Mouse (Mus musculus) lung, embryonic 16.5 days (tissue): ENCODE measurements at regions not wholly inside any gene's neighbourhood (a gene's known extent, or its start where the extent isn't known, plus 50 kb on each side); places are given as distances from the start of the nearest gene placed in this dataset.

Source experiments
- ATAC-seq: fragments of 200-750 bp; cut with Nextera tagmentation; 2 replicates; pipeline ENCODE4 v1.8.0; 2017; ENCODE audit warnings: low read depth, mild to moderate bottlenecking, moderate library complexity
- H3K27ac ChIP-seq: fragments of 300-500 bp; sonication (generic); 2 replicates; pipeline ENCODE4 v1.5.1; 2014; ENCODE audit warnings: mild to moderate bottlenecking, control low read depth, low read length
- H3K27me3 ChIP-seq: fragments of 300-500 bp; sonication (generic); 2 replicates; pipeline ENCODE4 v1.6.1; 2014; ENCODE audit warnings: low read depth, low read length, mixed read lengths; ENCODE audit not compliant: control insufficient read depth, insufficient read depth
- H3K36me3 ChIP-seq: fragments of 300-500 bp; sonication (generic); 2 replicates; pipeline ENCODE4 v1.6.1; 2014; ENCODE audit warnings: low read length; ENCODE audit not compliant: control insufficient read depth, insufficient read depth
- H3K4me1 ChIP-seq: fragments of 300-500 bp; sonication (generic); replicated peaks from 2 replicates; pipeline ENCODE4 v1.6.1; 2014; ENCODE audit warnings: low read length, mixed read lengths; ENCODE audit not compliant: control insufficient read depth, insufficient read depth
- H3K4me2 ChIP-seq: fragments of 300-500 bp; sonication (generic); 2 replicates; pipeline ENCODE4 v1.6.1; 2014; ENCODE audit warnings: low read depth, low read length, control low read depth
- H3K4me3 ChIP-seq: fragments of 300-500 bp; sonication (generic); 2 replicates; pipeline ENCODE4 v1.5.1; 2014; ENCODE audit warnings: mild to moderate bottlenecking, low read length, control low read depth
- H3K9ac ChIP-seq: fragments of 300-500 bp; sonication (generic); 2 replicates; pipeline ENCODE4 v1.6.1; 2014; ENCODE audit warnings: low read length, control low read depth
- H3K9me3 ChIP-seq: fragments of 300-500 bp; sonication (generic); 2 replicates; pipeline ENCODE4 v1.6.1; 2016; ENCODE audit warnings: low read length; ENCODE audit not compliant: control insufficient read depth
- WGBS: fragments of 180-500 bp; shearing (Covaris S2); extraction: QIAGEN DNeasy Blood & Tissue Kit; methylation state at CpG from one replicate; pipeline ENCODE4 v1.1.7; 2014; 5-methylcytosine and 5-hydroxymethylcytosine counted together

GRCm38 (mm10) chr15:69336491-69336890, 2835.8 kb upstream of the Lrrc6 start:
- Histone ChIP-seq H3K27me3 (no peaks in the 10 kb centered on the region), H3K9ac (no peak overlapping the region), H3K4me1 (no peaks in the 10 kb centered on the region), H3K4me3 (no peak overlapping the region), H3K27ac (no peak overlapping the region), H3K4me2 (no peak overlapping the region), H3K9me3 (no peaks in the 10 kb centered on the region), H3K36me3 (no peaks in the 10 kb centered on the region)
- WGBS: 45% methylated on average over 2 of the region's 2 CpGs
- no peak for ATAC-seq

DNA sequence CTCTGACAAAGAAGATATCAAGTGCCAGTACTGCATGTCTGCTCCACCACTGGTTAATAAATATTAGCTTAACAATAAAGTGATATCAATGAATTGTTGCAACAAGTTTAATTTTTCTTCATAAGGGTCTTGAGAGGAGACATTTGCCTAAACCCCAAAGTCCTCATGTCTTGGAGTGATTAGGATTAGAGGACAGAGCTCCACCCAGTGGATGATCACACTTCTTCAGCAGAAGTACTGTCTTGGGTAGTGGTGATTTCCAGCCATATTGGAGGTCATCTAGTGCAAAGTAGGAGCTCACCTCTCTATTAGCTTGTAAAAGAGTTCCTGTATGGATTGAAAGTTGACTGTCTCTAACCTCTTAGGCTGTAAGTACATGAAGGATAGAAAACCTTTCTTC, 2825.8 kb upstream of the Lrrc6 start:
- H3K9ac ChIP-seq: no peak overlapping the region

DNA sequence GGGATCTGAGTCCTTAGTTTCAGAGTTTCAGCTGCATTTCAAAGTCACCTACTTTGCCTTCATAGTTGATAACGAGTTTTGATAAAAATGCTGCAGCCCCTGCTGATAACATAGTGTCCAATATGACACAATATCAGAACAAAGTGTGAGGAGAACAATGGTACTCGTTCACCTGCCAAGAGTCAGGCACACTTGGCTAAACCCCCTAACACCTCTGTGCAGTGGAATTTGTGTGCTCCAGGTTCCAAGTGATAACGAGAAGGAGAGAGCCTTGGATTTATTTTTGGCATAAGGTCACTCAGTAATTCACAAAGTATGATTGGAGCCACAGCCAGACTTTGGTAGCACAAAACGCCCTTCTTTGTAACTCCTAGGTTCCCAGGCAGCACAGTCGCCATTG, 2802.4 kb upstream of the Lrrc6 start:
- H3K27me3 ChIP-seq: no peaks in the 10 kb centered on the region
- H3K4me2 ChIP-seq: no peak overlapping the region
- no peak overlapping the region for H3K27ac ChIP-seq
- 45% methylated on average over 5 of the region's 5 CpGs for WGBS
- H3K4me1 ChIP-seq: no peaks in the 10 kb centered on the region
- H3K9me3 ChIP-seq: no peaks in the 10 kb centered on the region
- H3K9ac ChIP-seq: no peak overlapping the region
- H3K4me3 ChIP-seq: no peak overlapping the region
- no peak for ATAC-seq
- H3K36me3 ChIP-seq: no peaks in the 10 kb centered on the region

More for the DNA sequence above, 2825.8 kb upstream of the Lrrc6 start:
- H3K27ac ChIP-seq: no peak overlapping the region
- no peaks in the 10 kb centered on the region for H3K9me3 ChIP-seq
- H3K4me1 ChIP-seq: no peaks in the 10 kb centered on the region
- ATAC-seq: no peak
- no peaks in the 10 kb centered on the region for H3K36me3 ChIP-seq
- H3K4me2 ChIP-seq: no peak overlapping the region
- H3K27me3 ChIP-seq: no peaks in the 10 kb centered on the region
- H3K4me3 ChIP-seq: no peak overlapping the region

DNA sequence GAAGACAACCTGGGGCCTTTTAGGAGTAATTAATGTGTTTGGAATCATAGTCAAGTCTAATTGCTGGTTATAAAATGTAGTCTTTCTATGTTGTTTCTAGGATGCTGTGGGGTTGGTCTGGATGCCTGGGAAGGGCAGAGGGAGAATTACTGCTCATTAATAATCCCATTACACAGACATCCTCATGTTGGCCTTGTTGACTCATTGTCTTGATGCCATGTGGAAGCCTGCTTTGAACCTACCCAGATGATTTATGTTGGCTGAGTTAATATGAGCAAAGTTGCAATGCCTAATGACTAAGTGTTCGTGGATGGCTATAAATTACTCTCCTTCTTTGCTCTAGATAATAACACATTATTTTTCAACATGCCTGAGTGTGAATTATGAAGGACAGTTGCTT, 2790.6 kb upstream of the Lrrc6 start:
- Histone ChIP-seq H3K4me1 (no peaks in the 10 kb centered on the region), H3K4me2 (no peak overlapping the region), H3K9me3 (no peaks in the 10 kb centered on the region), H3K27ac (no peak overlapping the region), H3K4me3 (no peak overlapping the region), H3K36me3 (no peaks in the 10 kb centered on the region), H3K9ac (no peak overlapping the region), H3K27me3 (no peaks in the 10 kb centered on the region)
- ATAC-seq: no peak
- 26% methylated on average over 1 of the region's 1 CpGs for WGBS

- H3K4me3 ChIP-seq: no peak overlapping the region
- H3K27me3 ChIP-seq: no peaks in the 10 kb centered on the region
- no peak for ATAC-seq
- H3K4me1 ChIP-seq: no peaks in the 10 kb centered on the region
- H3K9ac ChIP-seq: no peak overlapping the region
- no peak overlapping the region for H3K27ac ChIP-seq
- no peaks in the 10 kb centered on the region for H3K36me3 ChIP-seq
- H3K9me3 ChIP-seq: no peaks in the 10 kb centered on the region
- H3K4me2 ChIP-seq: no peak overlapping the region
These were observed 2775.0 kb upstream of the Lrrc6 start for GRCm38 (mm10) chr15:69275546-69276255.

GRCm38 (mm10) chr15:69274225-69274766, 2773.6 kb upstream of the Lrrc6 start:
- Histone ChIP-seq H3K4me3 (no peak overlapping the region), H3K27me3 (no peaks in the 10 kb centered on the region), H3K36me3 (no peaks in the 10 kb centered on the region), H3K9ac (no peak overlapping the region), H3K4me1 (no peaks in the 10 kb centered on the region), H3K4me2 (no peak overlapping the region), H3K27ac (no peak overlapping the region), H3K9me3 (no peaks in the 10 kb centered on the region)
- WGBS: 67% methylated on average over 8 of the region's 8 CpGs
- no peak for ATAC-seq

- H3K4me3 ChIP-seq: no peak overlapping the region
- H3K9me3 ChIP-seq: no peaks in the 10 kb centered on the region
- ATAC-seq: no peak
- WGBS: 53% methylated on average over 1 of the region's 1 CpGs
- no peaks in the 10 kb centered on the region for H3K4me1 ChIP-seq
- H3K27me3 ChIP-seq: no peaks in the 10 kb centered on the region
- no peaks in the 10 kb centered on the region for H3K36me3 ChIP-seq
- H3K4me2 ChIP-seq: no peak overlapping the region
- H3K27ac ChIP-seq: no peak overlapping the region
- no peak overlapping the region for H3K9ac ChIP-seq
These were observed 2772.8 kb upstream of the Lrrc6 start for GRCm38 (mm10) chr15:69273518-69273917.

- 0 out of 2 replicates have a peak, but pooled peaks have one; percentile 23 for ATAC-seq
- Histone ChIP-seq H3K4me2 (no peak overlapping the region), H3K27ac (no peak overlapping the region), H3K27me3 (no peaks in the 10 kb centered on the region), H3K36me3 (no peaks in the 10 kb centered on the region), H3K9me3 (no peaks in the 10 kb centered on the region), H3K9ac (no peak overlapping the region), H3K4me3 (no peak overlapping the region), H3K4me1 (no peaks in the 10 kb centered on the region)
- 76% methylated on average over 1 of the region's 1 CpGs for WGBS
These were observed 2761.2 kb upstream of the Lrrc6 start for GRCm38 (mm10) chr15:69261940-69262339.

GRCm38 (mm10) chr15:69257161-69257778, 2756.6 kb upstream of the Lrrc6 start:
- no peaks in the 10 kb centered on the region for H3K27me3 ChIP-seq
- no peak overlapping the region for H3K4me3 ChIP-seq
- H3K4me1 ChIP-seq: no peaks in the 10 kb centered on the region
- H3K36me3 ChIP-seq: no peaks in the 10 kb centered on the region
- no peak overlapping the region for H3K4me2 ChIP-seq
- H3K27ac ChIP-seq: no peak overlapping the region
- WGBS: 74% methylated on average over 3 of the region's 3 CpGs
- H3K9ac ChIP-seq: no peak overlapping the region
- no peaks in the 10 kb centered on the region for H3K9me3 ChIP-seq
- no peak for ATAC-seq
